Mouse (Mus musculus): Measurements from ENCODE around the gene Pkm. TPM values are rescaled to one million over a fixed set of nuclear protein-coding genes. Genes with fewer than 3 reads are reported as not detected.

Pkm gene
- polyA plus RNA-seq (2011; ENCODE audit: insufficient read depth, insufficient read length, low replicate concordance, missing spikeins) = 121 and 351 TPM in 2 replicates

DNA sequence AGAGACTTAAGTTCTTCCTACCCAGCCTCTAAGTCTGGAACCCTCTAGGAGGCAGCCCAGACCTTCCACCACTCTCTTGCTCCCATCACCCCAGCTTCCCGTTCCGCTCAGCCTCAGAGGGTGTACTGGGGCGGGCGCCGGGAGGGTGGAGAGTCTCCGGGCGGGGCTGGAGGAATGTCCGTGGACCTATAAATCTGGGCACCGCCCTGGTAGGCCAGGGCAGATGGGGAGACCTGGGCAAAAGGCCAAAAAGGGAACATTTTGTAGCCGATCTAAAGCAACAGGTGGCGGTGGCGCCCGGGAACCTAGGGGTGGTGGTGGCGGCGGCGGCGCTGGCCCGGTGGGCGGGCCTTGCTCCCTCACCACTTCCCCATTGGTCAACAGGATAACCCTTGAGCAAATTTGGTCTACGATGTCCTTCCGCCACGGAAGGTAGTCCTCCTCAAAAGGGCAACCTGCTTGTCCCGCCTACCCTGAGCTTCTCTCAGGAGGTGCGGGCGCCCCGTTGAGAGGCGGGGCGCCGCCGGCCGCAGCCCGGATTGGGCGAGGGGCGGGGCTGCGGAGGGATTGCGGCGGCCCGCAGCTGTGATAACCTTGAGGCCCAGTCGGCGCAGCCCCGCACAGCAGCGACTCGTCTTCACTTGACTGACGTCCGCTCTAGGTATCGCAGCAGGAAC is at the start of gene Pkm:
Gene Pkm (plus strand): TSS at position 411 of the 677 bp plus-strand sequence.
- Histone ChIP-seq H3K4me3 (replicated peaks; ENCODE audit: control insufficient read depth, low read depth, low read length) (peak within 1 kb of the TSS; percentile 94), H3K4me1 (ENCODE audit: control insufficient read depth, insufficient read depth, low read length) (peaks cover 9% of the 10 kb centered on the region; the same call in 1 of the 2 replicates), H3K27ac (ENCODE audit: control insufficient read depth, insufficient read depth, low read depth, low read length, poor library complexity) (peak within 1 kb of the TSS; percentile 92)
- WGBS = 1% methylated on average over 46 of the region's 46 CpGs
- TF ChIP-seq POLR2A (IDR thresholded peaks at IDR 0.05; ENCODE audit: borderline replicate concordance, control insufficient read depth, low read depth, low read length) (peak; percentile 95), CTCF (IDR thresholded peaks at IDR 0.05; ENCODE audit: control insufficient read depth, insufficient read depth, low read length) (peak; percentile 20; the same call in 1 of the 2 replicates)

DNA sequence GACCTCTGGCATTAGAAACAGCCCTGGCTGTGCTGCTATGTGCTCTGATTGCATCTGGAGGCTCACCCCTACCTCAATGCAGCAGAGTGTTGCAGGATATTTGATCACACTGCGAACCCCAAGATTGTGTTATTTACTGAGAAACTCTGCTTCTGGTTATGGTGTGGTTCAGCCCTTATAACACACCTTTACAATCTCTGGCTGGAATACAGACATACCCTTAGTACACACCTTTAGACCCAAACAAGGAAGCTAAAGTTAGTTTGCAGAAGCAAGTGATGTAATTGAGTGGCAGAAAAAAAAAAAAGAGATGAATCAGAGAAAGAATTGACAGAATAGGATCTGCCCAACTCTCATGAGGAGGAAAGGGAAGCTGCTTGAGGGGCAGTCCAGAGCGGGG is 45.2 kb upstream of the Pkm start:
- Histone ChIP-seq H3K4me3 (replicated peaks; ENCODE audit: control insufficient read depth, low read depth, low read length) (no peak overlapping the region), H3K27ac (ENCODE audit: control insufficient read depth, insufficient read depth, low read depth, low read length, poor library complexity) (no peak overlapping the region), H3K4me1 (ENCODE audit: control insufficient read depth, insufficient read depth, low read length) (no peaks in the 10 kb centered on the region)
- TF ChIP-seq POLR2A (IDR thresholded peaks at IDR 0.05; ENCODE audit: borderline replicate concordance, control insufficient read depth, low read depth, low read length) (no peak), CTCF (IDR thresholded peaks at IDR 0.05; ENCODE audit: control insufficient read depth, insufficient read depth, low read length) (no peak)
- WGBS = 78% methylated on average over 2 of the region's 2 CpGs

DNA sequence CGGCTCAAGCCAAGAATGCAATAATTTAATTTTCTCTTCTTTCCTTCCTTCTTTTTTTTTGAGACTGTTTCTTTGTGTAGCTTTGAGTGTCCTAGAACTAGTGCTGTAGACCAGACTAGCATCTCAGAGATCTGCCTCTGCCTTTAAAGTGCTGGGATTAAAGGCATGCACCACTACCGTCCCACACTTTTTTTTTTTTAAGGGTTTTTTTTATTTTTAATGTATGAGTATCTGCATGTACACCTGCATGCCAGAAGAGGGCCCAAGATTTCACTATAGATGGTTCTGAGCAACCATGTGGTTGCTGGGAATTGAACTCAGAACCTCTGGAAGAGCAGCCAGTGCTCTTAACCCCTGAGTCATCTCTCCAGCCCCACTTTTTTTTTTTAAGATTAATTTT is 40.4 kb upstream of the Pkm start:
- WGBS = 80% methylated on average over 2 of the region's 2 CpGs
- TF ChIP-seq CTCF (IDR thresholded peaks at IDR 0.05; ENCODE audit: control insufficient read depth, insufficient read depth, low read length) (no peak), POLR2A (IDR thresholded peaks at IDR 0.05; ENCODE audit: borderline replicate concordance, control insufficient read depth, low read depth, low read length) (no peak)
- Histone ChIP-seq H3K27ac (ENCODE audit: control insufficient read depth, insufficient read depth, low read depth, low read length, poor library complexity) (no peak overlapping the region), H3K4me3 (replicated peaks; ENCODE audit: control insufficient read depth, low read depth, low read length) (no peak overlapping the region), H3K4me1 (ENCODE audit: control insufficient read depth, insufficient read depth, low read length) (no peaks in the 10 kb centered on the region)

DNA sequence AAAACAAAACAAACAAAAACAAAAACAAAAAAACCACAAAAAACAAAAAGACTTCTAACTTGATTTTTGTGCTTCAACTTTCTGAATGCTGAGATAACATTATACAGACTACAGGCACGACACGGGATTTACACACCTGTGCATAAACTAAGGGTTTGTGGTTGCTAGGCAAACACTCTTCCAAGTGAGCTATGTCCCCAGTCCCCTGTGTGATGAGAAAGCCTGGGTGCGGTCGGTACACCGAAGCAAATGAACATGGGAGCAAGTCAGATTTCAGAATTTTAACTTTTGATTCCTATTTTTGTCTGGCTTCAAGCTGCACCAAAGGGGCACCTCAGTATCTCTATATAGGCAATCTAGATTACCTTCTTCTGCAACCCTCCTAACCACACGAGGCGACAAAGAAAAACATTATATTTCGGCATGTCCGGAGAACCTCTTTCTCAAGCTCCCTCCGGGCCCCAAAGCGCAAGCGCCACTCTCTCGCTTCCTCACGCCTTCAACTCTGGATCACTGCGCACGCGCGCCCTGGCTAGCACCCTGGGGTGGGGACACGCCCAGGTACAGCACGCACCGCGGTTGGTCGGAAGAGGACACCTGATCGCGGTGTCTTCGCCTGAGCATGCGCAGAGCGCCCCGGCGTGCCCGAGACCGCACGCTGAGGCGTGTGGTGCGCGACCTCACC is 39.4 kb upstream of the Pkm start, which contains the start of gene Parp6:
Gene Parp6 (plus strand): TSS at position 663 of the 685 bp plus-strand sequence.
- under 1% methylated on average over 36 of the region's 36 CpGs for WGBS
- peak within 1 kb of the TSS; percentile 74 for H3K27ac ChIP-seq (ENCODE audit: control insufficient read depth, insufficient read depth, low read depth, low read length, poor library complexity)
- TF ChIP-seq CTCF (IDR thresholded peaks at IDR 0.05; ENCODE audit: control insufficient read depth, insufficient read depth, low read length) = no peak
- peak; percentile 86 for TF ChIP-seq POLR2A (IDR thresholded peaks at IDR 0.05; ENCODE audit: borderline replicate concordance, control insufficient read depth, low read depth, low read length)
- no peaks in the 10 kb centered on the region for H3K4me1 ChIP-seq (ENCODE audit: control insufficient read depth, insufficient read depth, low read length)
- peak within 1 kb of the TSS; percentile 75 for H3K4me3 ChIP-seq (replicated peaks; ENCODE audit: control insufficient read depth, low read depth, low read length)

DNA sequence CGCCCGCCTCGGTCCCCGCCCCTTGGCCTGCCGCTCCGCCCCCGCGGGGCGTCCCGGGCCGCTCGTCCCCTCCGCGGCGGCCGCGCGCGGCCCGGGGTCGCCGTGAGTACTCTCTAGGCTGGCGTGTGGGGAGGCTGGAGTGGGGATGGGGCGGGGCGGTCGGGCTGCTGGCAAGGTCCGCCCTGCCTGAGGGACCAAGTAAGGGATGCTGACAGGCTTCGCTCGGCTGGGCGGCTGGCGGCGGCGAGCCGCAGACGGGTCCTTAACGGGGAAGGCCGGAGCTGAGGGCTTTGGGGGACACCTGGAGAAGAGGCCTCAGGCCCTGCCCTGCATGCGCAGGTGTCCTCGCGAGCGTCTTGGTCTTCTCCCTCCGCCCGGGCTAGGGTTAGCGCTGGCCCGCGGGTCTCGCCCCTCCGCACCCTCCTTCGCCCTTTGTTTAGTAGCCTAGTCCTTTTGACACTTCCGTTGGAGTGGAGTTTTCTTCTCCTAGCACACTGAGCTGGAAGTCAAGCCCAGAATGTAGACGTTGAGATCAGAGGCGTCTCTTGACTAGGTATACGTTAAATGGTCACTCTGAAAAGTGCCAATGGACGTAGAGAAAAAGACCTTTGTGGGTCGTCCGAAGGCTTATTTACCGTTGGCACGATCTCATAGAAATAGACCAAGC is 38.7 kb upstream of the Pkm start:
- peak overlapping the region; percentile 75 for H3K4me3 ChIP-seq (replicated peaks; ENCODE audit: control insufficient read depth, low read depth, low read length)
- H3K4me1 ChIP-seq (ENCODE audit: control insufficient read depth, insufficient read depth, low read length) = no peaks in the 10 kb centered on the region
- peak overlapping the region; percentile 74 for H3K27ac ChIP-seq (ENCODE audit: control insufficient read depth, insufficient read depth, low read depth, low read length, poor library complexity)
- TF ChIP-seq POLR2A (IDR thresholded peaks at IDR 0.05; ENCODE audit: borderline replicate concordance, control insufficient read depth, low read depth, low read length) = no peak
- TF ChIP-seq CTCF (IDR thresholded peaks at IDR 0.05; ENCODE audit: control insufficient read depth, insufficient read depth, low read length) = no peak
- 1% methylated on average over 56 of the region's 58 CpGs for WGBS

DNA sequence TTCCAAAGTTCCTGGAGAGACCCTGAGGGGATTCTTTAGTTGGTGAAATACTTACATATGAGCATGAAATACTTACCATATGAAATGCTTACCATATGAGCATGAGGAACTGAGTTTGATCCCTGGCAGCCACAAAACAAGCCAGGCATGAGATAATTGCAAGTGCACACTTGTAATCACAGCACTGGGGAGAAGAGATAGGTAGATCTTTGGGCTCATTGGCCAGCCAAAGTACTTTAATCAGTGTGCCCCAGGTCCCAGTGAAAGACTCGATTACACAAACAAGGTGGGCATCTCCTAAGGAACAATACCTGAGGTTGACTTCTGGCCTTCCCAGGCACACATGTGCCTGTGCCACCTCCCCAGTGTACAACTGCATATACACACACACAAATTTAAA is 17.8 kb upstream of the Pkm start:
- Histone ChIP-seq H3K4me1 (ENCODE audit: control insufficient read depth, insufficient read depth, low read length) (no peaks in the 10 kb centered on the region), H3K27ac (ENCODE audit: control insufficient read depth, insufficient read depth, low read depth, low read length, poor library complexity) (no peak overlapping the region), H3K4me3 (replicated peaks; ENCODE audit: control insufficient read depth, low read depth, low read length) (no peak overlapping the region)
- WGBS = 47% methylated on average over 1 of the region's 1 CpGs
- no peak for TF ChIP-seq POLR2A (IDR thresholded peaks at IDR 0.05; ENCODE audit: borderline replicate concordance, control insufficient read depth, low read depth, low read length)
- TF ChIP-seq CTCF (IDR thresholded peaks at IDR 0.05; ENCODE audit: control insufficient read depth, insufficient read depth, low read length) = no peak

DNA sequence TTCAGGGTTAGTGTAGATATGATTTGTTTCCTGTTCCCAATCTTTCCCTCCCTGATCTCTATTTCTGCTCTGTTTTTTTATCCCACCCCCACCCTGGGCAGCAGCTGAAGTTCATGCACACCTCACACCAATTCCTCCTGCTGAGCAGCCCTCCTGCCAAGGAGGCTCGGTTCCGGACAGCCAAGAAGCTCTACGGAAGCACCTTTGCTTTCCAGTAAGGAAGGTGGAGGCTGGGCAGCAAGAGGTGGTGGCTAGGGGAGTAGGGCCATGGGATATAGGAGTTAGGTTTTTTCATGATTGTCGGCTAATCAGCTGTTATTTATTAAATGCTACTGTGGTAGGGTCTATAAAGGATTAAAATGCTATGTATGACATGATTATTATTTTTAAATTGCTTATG is 16.2 kb upstream of the Pkm start:
- Histone ChIP-seq H3K27ac (ENCODE audit: control insufficient read depth, insufficient read depth, low read depth, low read length, poor library complexity) (no peak overlapping the region), H3K4me1 (ENCODE audit: control insufficient read depth, insufficient read depth, low read length) (no peaks in the 10 kb centered on the region), H3K4me3 (replicated peaks; ENCODE audit: control insufficient read depth, low read depth, low read length) (no peak overlapping the region)
- WGBS = 86% methylated on average over 4 of the region's 4 CpGs
- no peak for TF ChIP-seq CTCF (IDR thresholded peaks at IDR 0.05; ENCODE audit: control insufficient read depth, insufficient read depth, low read length)

DNA sequence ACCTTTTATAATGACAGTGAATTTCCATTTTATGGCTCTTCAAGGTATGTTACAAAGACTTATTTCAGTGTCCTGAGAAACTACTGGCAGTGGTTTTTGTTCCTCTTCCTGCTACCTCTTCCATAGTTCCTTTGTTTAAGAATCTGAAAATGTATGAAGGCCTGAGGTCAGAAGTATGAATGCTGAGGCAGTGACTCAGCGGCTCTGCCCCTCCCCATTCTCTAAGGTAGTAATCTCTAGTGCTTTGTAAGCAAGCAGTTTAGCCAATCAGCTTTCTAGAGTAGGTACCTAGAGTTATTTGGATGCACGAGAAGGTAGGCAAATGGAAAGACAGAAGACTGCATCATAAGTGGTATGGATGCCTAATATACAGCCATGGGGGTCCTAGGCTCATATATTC is 14.8 kb upstream of the Pkm start:
- no peak for TF ChIP-seq CTCF (IDR thresholded peaks at IDR 0.05; ENCODE audit: control insufficient read depth, insufficient read depth, low read length)
- no peak for TF ChIP-seq POLR2A (IDR thresholded peaks at IDR 0.05; ENCODE audit: borderline replicate concordance, control insufficient read depth, low read depth, low read length)
- 74% methylated on average over 2 of the region's 2 CpGs for WGBS
- H3K4me3 ChIP-seq (replicated peaks; ENCODE audit: control insufficient read depth, low read depth, low read length) = no peak overlapping the region
- H3K4me1 ChIP-seq (ENCODE audit: control insufficient read depth, insufficient read depth, low read length) = no peaks in the 10 kb centered on the region
- no peak overlapping the region for H3K27ac ChIP-seq (ENCODE audit: control insufficient read depth, insufficient read depth, low read depth, low read length, poor library complexity)

All from bone marrow, adult 2 months (tissue).